Mouse (Mus musculus) erythroblast, embryonic 14.5 days (primary cell): ENCODE results near the gene Ankrd53.

Experiments
- GATA1 ChIP-seq: IDR thresholded peaks from 2 replicates; pipeline ENCODE4 v1.6.1; 2012; ENCODE audit warnings: low read length, inconsistent platforms, mixed read lengths
- TAL1 ChIP-seq: IDR thresholded peaks from 3 replicates; pipeline ENCODE4 v1.6.1; 2012; ENCODE audit warnings: low read length, inconsistent platforms, mixed read lengths

DNA sequence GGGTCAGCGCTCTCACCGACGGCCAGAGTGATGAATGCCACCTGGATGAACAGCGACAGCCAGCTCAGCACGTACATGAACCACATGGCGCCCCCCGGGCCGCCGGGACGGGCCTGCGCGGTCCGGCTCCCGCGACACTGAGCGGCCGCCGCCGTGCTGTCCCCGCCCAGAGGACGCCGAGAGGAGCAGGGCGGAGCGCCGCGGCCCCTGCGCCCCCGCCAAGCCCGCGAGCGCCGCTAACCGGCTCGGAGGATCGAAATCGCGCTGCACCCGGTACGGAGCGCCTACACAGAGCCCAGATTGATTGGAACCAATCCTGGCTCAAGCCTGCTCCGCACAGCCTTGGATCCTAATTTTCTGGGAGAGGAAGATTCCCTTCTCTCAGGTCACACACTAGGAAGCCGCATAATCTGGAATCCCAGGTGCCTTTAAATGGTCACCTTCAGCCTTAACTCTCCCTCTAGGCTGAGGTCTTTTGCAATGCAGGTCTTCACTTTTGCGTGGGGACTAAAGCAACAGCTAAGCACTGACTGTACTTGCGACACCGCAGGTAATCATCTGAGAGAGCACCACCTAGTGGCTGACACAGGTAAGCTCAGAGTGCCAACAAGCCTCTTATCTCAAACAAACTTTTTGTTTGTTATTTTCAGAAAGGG, 13.3 kb downstream of the Ankrd53 start, which contains the start of gene Tex261:
- TF ChIP-seq GATA1 (no peak), TAL1 (no peak)
